Mouse (Mus musculus): ENCODE measurements around the gene Slc39a11. TPM values are rescaled to one million over a fixed set of nuclear protein-coding genes. Genes with fewer than 3 reads are reported as not detected.

Gene Slc39a11
- total and polyA plus RNA-seq, 3 experiments: 43.2 to 54.4 (median 51.0) TPM

DNA sequence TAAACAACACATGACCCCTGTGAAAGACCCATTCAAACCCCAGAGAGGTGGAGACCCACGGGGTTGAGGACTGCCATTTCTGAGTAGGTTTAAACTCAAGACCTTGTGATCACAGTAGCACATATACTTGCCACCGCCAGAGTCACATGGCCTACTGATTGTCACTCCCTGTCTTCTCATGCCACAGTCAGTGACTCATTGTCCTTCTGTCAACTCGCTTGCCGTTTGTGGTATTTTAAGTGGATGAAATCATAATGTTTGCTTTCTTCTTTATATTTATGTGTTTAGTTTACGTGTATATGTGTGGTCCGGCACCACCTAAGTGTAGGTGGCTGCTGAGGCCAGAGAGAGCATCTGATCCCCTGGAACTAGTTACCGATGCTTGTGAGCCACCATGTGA lies 112.2 kb downstream of the Slc39a11 start:
- H3K9me3 ChIP-seq (replicated peaks; ENCODE audit: low read length): peaks cover 16% of the 10 kb centered on the region
- H3K79me2 ChIP-seq (replicated peaks; ENCODE audit: control insufficient read depth, extremely low read depth, insufficient read depth, poor library complexity, severe bottlenecking): no peaks in the 10 kb centered on the region
- H3K27ac ChIP-seq (ENCODE audit: insufficient read depth, low read depth): no peak overlapping the region
- no peak overlapping the region for H3K9ac ChIP-seq (ENCODE audit: insufficient read depth, low read depth)
- peaks cover 0 to 78% of the 10 kb centered on the region in 2 experiments for H3K36me3 ChIP-seq (replicated peaks in 1 of 2; ENCODE audit: control insufficient read depth in 1 of 2, insufficient read depth in 1 of 2, low read length in 1 of 2)
- TF ChIP-seq USF1 (IDR thresholded peaks at IDR 0.05; ENCODE audit: low read depth, low read length) (no peak), NELFE (IDR thresholded peaks at IDR 0.05; ENCODE audit: low read depth, low read length) (no peak), RCOR1 (conservative IDR thresholded peaks at IDR 0.05; ENCODE audit: low read depth, low read length) (no peak), SIN3A (IDR thresholded peaks at IDR 0.05; ENCODE audit: low read length) (no peak), TBP (conservative IDR thresholded peaks at IDR 0.05; ENCODE audit: low read depth, low read length) (no peak), ZC3H11A (IDR thresholded peaks at IDR 0.05; ENCODE audit: low read depth, low read length) (no peak), E2F4 (IDR thresholded peaks at IDR 0.05; ENCODE audit: insufficient replicate concordance, low read depth, low read length) (no peak), MXI1 (IDR thresholded peaks at IDR 0.05; ENCODE audit: low read depth, low read length) (no peak), CTCF (conservative IDR thresholded peaks at IDR 0.05 in 1 of 2, IDR thresholded peaks at IDR 0.05 in 1 of 2; ENCODE audit: low read depth in 2 of 2, low read length in 2 of 2) (no peak), USF2 (conservative IDR thresholded peaks at IDR 0.05; ENCODE audit: low read depth, low read length) (no peak), MEF2A (IDR thresholded peaks at IDR 0.05; ENCODE audit: borderline replicate concordance, low read depth, low read length) (no peak), MAFK (IDR thresholded peaks at IDR 0.05; ENCODE audit: insufficient replicate concordance, low read length) (no peak), IRF4 (IDR thresholded peaks at IDR 0.05; ENCODE audit: low read depth, low read length) (no peak), ELF1 (IDR thresholded peaks at IDR 0.05; ENCODE audit: low read depth, low read length) (no peak), MYC (IDR thresholded peaks at IDR 0.05; ENCODE audit: low read depth, low read length) (no peak), ZNF384 (IDR thresholded peaks at IDR 0.05; ENCODE audit: low read depth, low read length) (no peak), ZMIZ1 (IDR thresholded peaks at IDR 0.05; ENCODE audit: low read depth, low read length) (no peak), TCF12 (IDR thresholded peaks at IDR 0.05; ENCODE audit: low read depth, low read length) (no peak), NRF1 (IDR thresholded peaks at IDR 0.05; ENCODE audit: low read depth, low read length) (no peak), ETS1 (conservative IDR thresholded peaks at IDR 0.05; ENCODE audit: low read depth, low read length) (no peak)
- in situ Hi-C loops (cut with MboI; ENCODE audit: low pct_ligation_motif_present, low pct_unique_long_range_greater_than_20kb, low sequenced_read_pairs): no loop called here
- H3K27me3 ChIP-seq (replicated peaks): no peaks in the 10 kb centered on the region
- H3K4me2 ChIP-seq (ENCODE audit: insufficient read depth, low read depth, poor library complexity, severe bottlenecking): no peak overlapping the region
- dilution Hi-C loops (cut with MboI; ENCODE audit: extremely low pct_ligation_motif_present, extremely low pct_unique_long_range_greater_than_20kb, low sequenced_read_pairs): no loop called here
- no peak for DNase-seq (ENCODE audit: extremely low read depth)
- H3K4me3 ChIP-seq (replicated peaks in 1 of 3; ENCODE audit: low read depth in 2 of 3, low read length in 2 of 3, poor library complexity in 1 of 3): no peak overlapping the region
- peaks cover 0 to 24% of the 10 kb centered on the region in 2 experiments; a peak in 2 of 4 replicates for H3K4me1 ChIP-seq (ENCODE audit: control insufficient read depth in 1 of 2, insufficient read depth in 2 of 2)

DNA sequence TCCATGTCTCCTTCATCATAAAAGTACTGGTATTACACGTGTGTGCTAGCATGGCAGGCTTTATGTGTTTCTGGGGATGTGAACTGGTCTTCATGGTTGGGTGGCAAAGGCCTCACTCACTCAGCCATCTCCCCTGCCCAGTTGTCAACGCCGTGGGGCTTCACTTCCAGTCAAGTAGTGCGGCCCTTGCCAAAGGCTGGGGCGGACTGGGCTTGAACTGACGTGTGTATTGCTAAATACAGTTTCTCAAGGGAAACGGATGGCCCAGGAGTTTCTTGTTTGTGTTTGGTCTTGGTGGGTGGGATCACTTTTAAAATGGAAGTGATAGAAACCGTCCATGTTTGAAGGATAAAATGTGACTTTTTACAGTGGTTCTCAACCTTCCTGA lies 112.7 kb downstream of the Slc39a11 start:
- Histone ChIP-seq H3K27ac (ENCODE audit: insufficient read depth, low read depth) (no peak overlapping the region), H3K4me2 (ENCODE audit: insufficient read depth, low read depth, poor library complexity, severe bottlenecking) (no peak overlapping the region), H3K27me3 (replicated peaks) (no peaks in the 10 kb centered on the region), H3K9me3 (replicated peaks; ENCODE audit: low read length) (peaks cover 10% of the 10 kb centered on the region), H3K4me1 (ENCODE audit: control insufficient read depth in 1 of 2, insufficient read depth in 2 of 2) (peaks cover 0 to 24% of the 10 kb centered on the region in 2 experiments; a peak in 2 of 4 replicates), H3K4me3 (replicated peaks in 1 of 3; ENCODE audit: low read depth in 2 of 3, low read length in 2 of 3, poor library complexity in 1 of 3) (no peak overlapping the region), H3K79me2 (replicated peaks; ENCODE audit: control insufficient read depth, extremely low read depth, insufficient read depth, poor library complexity, severe bottlenecking) (no peaks in the 10 kb centered on the region), H3K9ac (ENCODE audit: insufficient read depth, low read depth) (no peak overlapping the region), H3K36me3 (replicated peaks in 1 of 2; ENCODE audit: control insufficient read depth in 1 of 2, insufficient read depth in 1 of 2, low read length in 1 of 2) (peaks cover 0 to 76% of the 10 kb centered on the region in 2 experiments)
- DNase-seq (ENCODE audit: extremely low read depth): no peak
- dilution Hi-C loops (cut with MboI; ENCODE audit: extremely low pct_ligation_motif_present, extremely low pct_unique_long_range_greater_than_20kb, low sequenced_read_pairs) (no loop called here), in situ Hi-C loops (cut with MboI; ENCODE audit: low pct_ligation_motif_present, low pct_unique_long_range_greater_than_20kb, low sequenced_read_pairs) (no loop called here)
- TF ChIP-seq ZC3H11A (IDR thresholded peaks at IDR 0.05; ENCODE audit: low read depth, low read length) (no peak), E2F4 (IDR thresholded peaks at IDR 0.05; ENCODE audit: insufficient replicate concordance, low read depth, low read length) (no peak), ETS1 (conservative IDR thresholded peaks at IDR 0.05; ENCODE audit: low read depth, low read length) (no peak)

All from CH12.LX (cell line).